In the genomic region with DNA sequence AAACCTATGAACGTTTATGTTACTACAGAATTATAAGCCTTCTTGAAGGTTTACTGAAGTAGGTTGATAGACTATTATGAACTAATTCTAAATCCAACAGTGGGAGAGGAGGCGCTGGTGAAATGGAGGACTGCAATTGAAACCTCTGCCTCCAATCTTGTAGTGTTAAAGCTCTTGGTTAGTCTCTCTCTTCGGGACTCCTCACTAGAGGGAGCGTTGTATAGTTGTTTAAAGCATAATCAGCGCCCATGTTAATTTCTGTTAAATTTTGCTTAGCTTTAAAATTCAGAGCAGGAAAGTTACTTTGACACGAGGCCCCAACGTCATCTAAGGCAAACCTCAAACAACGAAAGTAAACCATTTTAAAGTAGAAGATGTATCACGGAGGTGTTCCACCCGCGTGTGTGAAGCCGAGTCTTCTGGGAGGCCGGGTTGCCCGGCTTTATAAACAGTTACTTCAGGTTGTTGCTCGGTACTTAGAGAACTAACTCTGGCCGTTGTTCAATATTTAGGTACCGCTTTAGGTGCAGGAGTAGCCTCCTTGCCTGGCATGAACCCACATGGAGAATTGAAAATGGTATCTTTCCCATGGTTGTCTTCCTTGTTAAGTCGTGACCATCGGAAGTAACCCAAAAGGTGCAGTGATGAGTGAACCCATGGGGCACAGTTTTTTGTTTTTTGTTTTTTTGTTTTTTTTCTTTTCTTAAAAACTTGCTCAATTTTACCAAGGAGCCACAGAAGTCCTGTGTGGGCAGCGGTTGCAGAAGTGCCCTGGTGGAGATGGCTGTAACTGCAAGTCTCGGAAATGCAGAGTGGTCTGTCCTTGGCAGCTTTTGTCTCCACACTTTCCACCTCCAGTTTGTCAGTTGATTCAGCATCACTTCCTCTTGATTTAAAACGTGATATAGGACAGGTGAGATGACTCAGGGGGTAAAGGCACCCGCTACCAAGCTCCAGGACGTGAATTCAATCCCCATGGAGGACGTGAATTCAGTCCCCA, we compare ENCODE assay signal across 9 mouse cellular contexts. TPM values are rescaled to one million over a fixed set of nuclear protein-coding genes. Genes with fewer than 3 reads are reported as not detected.
DNase-seq lines count a peak whose midpoint lies in the region; ATAC-seq and TF ChIP-seq lines count a peak whose summit lies in the region.
"Had no signal": no experiment of that assay in that cellular context is flagged by ENCODE, and none has a peak within 500 bp of the region (broad histone marks: within the 10 kb centered on the region; RNA-seq: fewer than 3 reads in every experiment).

No protein-coding gene starts in this region.

- ATAC-seq in forebrain, embryonic 12.5 days (ENCODE audit: low FRiP score): no peak
- no peak for ATAC-seq in limb, embryonic 15.5 days (ENCODE audit: insufficient number of reproducible peaks, low FRiP score, low TSS enrichment, low read depth)
- no peak for ATAC-seq in neural tube, embryonic 15.5 days (ENCODE audit: low FRiP score)

- intact Hi-C loops in heart, adult 2 months (cut with DNase I): loop anchor here (10.0 kb wide), 1 partner anchor 492 kb away; a partner anchor contains a TSS
- intact Hi-C loops in heart, postnatal 14 days (cut with DNase I): loop anchor here (5.0 to 10.0 kb wide), 2 partner anchors 90 to 492 kb away; a partner anchor contains a TSS

- peaks cover 7% of the 10 kb centered on the region for H3K4me1 ChIP-seq in heart, adult 2 months (ENCODE audit: control insufficient read depth, insufficient read depth, low read length)
- H3K4me1 ChIP-seq in E14TG2a.4 (replicated peaks; ENCODE audit: low read depth, low read length): peaks cover 70% of the 10 kb centered on the region
- peaks cover 23% of the 10 kb centered on the region for H3K4me1 ChIP-seq in forebrain, embryonic 12.5 days
- peaks cover 39% of the 10 kb centered on the region for H3K4me1 ChIP-seq in limb, embryonic 15.5 days
- peaks cover 51% of the 10 kb centered on the region for H3K4me1 ChIP-seq in neural tube, embryonic 15.5 days

- no peak overlapping the region for H3K4me3 ChIP-seq in heart, adult 2 months
- H3K4me3 ChIP-seq in E14TG2a.4 (replicated peaks; ENCODE audit: low read length): no peak overlapping the region
- no peak overlapping the region for H3K4me3 ChIP-seq in forebrain, embryonic 12.5 days (replicated peaks)
- peak overlapping the region; percentile 81; the same call in 1 of the 2 replicates for H3K4me3 ChIP-seq in limb, embryonic 15.5 days
- peak overlapping the region; percentile 72; the same call in 1 of the 2 replicates for H3K4me3 ChIP-seq in neural tube, embryonic 15.5 days (replicated peaks)

- TF ChIP-seq EP300 in heart, adult 2 months (IDR thresholded peaks at IDR 0.05; ENCODE audit: insufficient read depth, low read depth, low read length): no peak

- no peaks in the 10 kb centered on the region for H3K27me3 ChIP-seq in heart, adult 2 months (ENCODE audit: control insufficient read depth, insufficient read depth, low read length)
- H3K27me3 ChIP-seq in E14TG2a.4 (ENCODE audit: insufficient read depth, low read length): no peaks in the 10 kb centered on the region
- 0 out of 2 replicates have a peak, but pooled peaks cover 9% of the 10 kb centered on the region for H3K27me3 ChIP-seq in forebrain, embryonic 12.5 days
- no peaks in the 10 kb centered on the region for H3K27me3 ChIP-seq in limb, embryonic 15.5 days
- H3K27me3 ChIP-seq in neural tube, embryonic 15.5 days (replicated peaks): no peaks in the 10 kb centered on the region

- H3K9me3 ChIP-seq in E14TG2a.4 (ENCODE audit: low read length): no peaks in the 10 kb centered on the region
- H3K9me3 ChIP-seq in forebrain, embryonic 12.5 days: no peaks in the 10 kb centered on the region
- no peaks in the 10 kb centered on the region for H3K9me3 ChIP-seq in limb, embryonic 15.5 days
- no peaks in the 10 kb centered on the region for H3K9me3 ChIP-seq in neural tube, embryonic 15.5 days (replicated peaks)

- WGBS in heart, adult 2 months: 83% methylated on average over 25 of the region's 25 CpGs
- 83% methylated on average over 25 of the region's 25 CpGs for WGBS in forebrain, embryonic 12.5 days
- 78% methylated on average over 25 of the region's 25 CpGs for WGBS in limb, embryonic 15.5 days
- 82% methylated on average over 25 of the region's 25 CpGs for WGBS in neural tube, embryonic 15.5 days

- peaks cover 4% of the 10 kb centered on the region for H3K36me3 ChIP-seq in heart, adult 2 months (ENCODE audit: control insufficient read depth, insufficient read depth, low read length)
- H3K36me3 ChIP-seq in E14TG2a.4 (ENCODE audit: insufficient read depth, low read length): peaks cover 15% of the 10 kb centered on the region; the same call in 1 of the 2 replicates
- H3K36me3 ChIP-seq in forebrain, embryonic 12.5 days (replicated peaks): no peaks in the 10 kb centered on the region; the same call in 1 of the 2 replicates
- H3K36me3 ChIP-seq in limb, embryonic 15.5 days: no peaks in the 10 kb centered on the region
- no peaks in the 10 kb centered on the region for H3K36me3 ChIP-seq in neural tube, embryonic 15.5 days
- H3K36me3 ChIP-seq: G1E had no signal

- no peak overlapping the region for H3K27ac ChIP-seq in heart, adult 2 months
- no peak overlapping the region for H3K27ac ChIP-seq in forebrain, embryonic 12.5 days
- no peak overlapping the region for H3K27ac ChIP-seq in limb, embryonic 15.5 days
- no peak overlapping the region for H3K27ac ChIP-seq in neural tube, embryonic 15.5 days (replicated peaks)

- no peaks in the 10 kb centered on the region for H3K79me2 ChIP-seq in heart, adult 2 months (replicated peaks; ENCODE audit: control insufficient read depth, insufficient read depth, low read length)

- DNase-seq in heart, adult 2 months: no peak
- DNase-seq in heart, postnatal 14 days: no peak
- DNase-seq in gastrocnemius, postnatal 25 days: no peak
- DNase-seq in urinary bladder, postnatal 25 days (ENCODE audit: low spot score): no peak

- H3K4me2 ChIP-seq in forebrain, embryonic 12.5 days: peak overlapping the region; percentile 71
- peak overlapping the region; percentile 68 for H3K4me2 ChIP-seq in limb, embryonic 15.5 days
- H3K4me2 ChIP-seq in neural tube, embryonic 15.5 days: peak overlapping the region; percentile 68

- no peak for TF ChIP-seq POLR2A in heart, adult 2 months (IDR thresholded peaks at IDR 0.05; ENCODE audit: insufficient read depth, low read depth, low read length)

- no peak overlapping the region for H3K9ac ChIP-seq in heart, adult 2 months (ENCODE audit: low read depth, low read length)
- no peak overlapping the region for H3K9ac ChIP-seq in forebrain, embryonic 12.5 days
- H3K9ac ChIP-seq in limb, embryonic 15.5 days: no peak overlapping the region
- no peak overlapping the region for H3K9ac ChIP-seq in neural tube, embryonic 15.5 days (replicated peaks)

- TF ChIP-seq CTCF in heart, adult 2 months (IDR thresholded peaks at IDR 0.05): peak; percentile 58
- TF ChIP-seq CTCF in E14TG2a.4 (conservative IDR thresholded peaks at IDR 0.05; ENCODE audit: low read length): peak; percentile 53

RNA-seq across cellular contexts. Expression of a gene that starts 1.9 kb away (rescaled TPM):
- total RNA-seq in heart, adult 2 months (2021): 10 to 100 TPM; 17.3 to 19.6 TPM
- 14.1 and 22.5 TPM in 2 replicates for polyA plus RNA-seq in heart, adult 2 months (2012; rRNA removed)
- 10 to 100 TPM; 38.9 to 39.7 TPM for total RNA-seq in heart, postnatal 14 days (2021)
- polyA plus RNA-seq in forebrain, embryonic 12.5 days (2016; fragmentation: Nextera tagmentation; extraction: Ambion mirVana): 34.6 and 36.3 TPM in 2 replicates
- polyA plus RNA-seq in limb, embryonic 15.5 days (2015; fragmentation: Nextera tagmentation; extraction: Ambion mirVana): 50.3 and 51.6 TPM in 2 replicates
- polyA plus RNA-seq in neural tube, embryonic 15.5 days (2015; fragmentation: Nextera tagmentation; extraction: Ambion mirVana): 27.0 and 32.5 TPM in 2 replicates
- 10 to 100 TPM; 39.5 to 39.6 TPM for total RNA-seq in gastrocnemius, postnatal 25 days (2021)

Comparison
In these comparisons a context has a peak if more than half of its experiments do, and no peak if none do; other contexts are left out.
1. H3K4me3 ChIP-seq: peak in limb, embryonic 15.5 days (single experiment) and neural tube, embryonic 15.5 days (single experiment); none in heart, adult 2 months (single experiment), E14TG2a.4 (single experiment) and forebrain, embryonic 12.5 days (single experiment).
2. Peak in every context shown above with its lines, with median percentiles within 50 percentile points of each other: H3K4me2 ChIP-seq.